Mouse (Mus musculus) lung, embryonic 16.5 days (tissue): ENCODE data around the gene Fgd2. TPM values are rescaled to one million over a fixed set of nuclear protein-coding genes. Genes with fewer than 3 reads are reported as not detected.

Experiments
- ATAC-seq: fragments of 200-750 bp; cut with Nextera tagmentation; 2 replicates; pipeline ENCODE4 v1.8.0; 2017; ENCODE audit warnings: low read depth, mild to moderate bottlenecking, moderate library complexity
- H3K27ac ChIP-seq: fragments of 300-500 bp; sonication (generic); 2 replicates; pipeline ENCODE4 v1.5.1; 2014; ENCODE audit warnings: mild to moderate bottlenecking, control low read depth, low read length
- H3K27me3 ChIP-seq: fragments of 300-500 bp; sonication (generic); 2 replicates; pipeline ENCODE4 v1.6.1; 2014; ENCODE audit warnings: low read depth, low read length, mixed read lengths; ENCODE audit not compliant: control insufficient read depth, insufficient read depth
- H3K36me3 ChIP-seq: fragments of 300-500 bp; sonication (generic); 2 replicates; pipeline ENCODE4 v1.6.1; 2014; ENCODE audit warnings: low read length; ENCODE audit not compliant: control insufficient read depth, insufficient read depth
- H3K4me1 ChIP-seq: fragments of 300-500 bp; sonication (generic); replicated peaks from 2 replicates; pipeline ENCODE4 v1.6.1; 2014; ENCODE audit warnings: low read length, mixed read lengths; ENCODE audit not compliant: control insufficient read depth, insufficient read depth
- H3K4me2 ChIP-seq: fragments of 300-500 bp; sonication (generic); 2 replicates; pipeline ENCODE4 v1.6.1; 2014; ENCODE audit warnings: low read depth, low read length, control low read depth
- H3K4me3 ChIP-seq: fragments of 300-500 bp; sonication (generic); 2 replicates; pipeline ENCODE4 v1.5.1; 2014; ENCODE audit warnings: mild to moderate bottlenecking, low read length, control low read depth
- H3K9ac ChIP-seq: fragments of 300-500 bp; sonication (generic); 2 replicates; pipeline ENCODE4 v1.6.1; 2014; ENCODE audit warnings: low read length, control low read depth
- H3K9me3 ChIP-seq: fragments of 300-500 bp; sonication (generic); 2 replicates; pipeline ENCODE4 v1.6.1; 2016; ENCODE audit warnings: low read length; ENCODE audit not compliant: control insufficient read depth
- WGBS: fragments of 180-500 bp; shearing (Covaris S2); extraction: QIAGEN DNeasy Blood & Tissue Kit; methylation state at CpG from one replicate; pipeline ENCODE4 v1.1.7; 2014; 5-methylcytosine and 5-hydroxymethylcytosine counted together
- polyA plus RNA-seq: library from polyadenylated mRNA; unstranded; fragments of >200 nt; fragmentation: Nextera tagmentation; extraction: Ambion mirVana; gene quantifications from 2 replicates; pipeline ENCODE4 v1.2.1, GENCODE M21; 2015

Gene Fgd2
- polyA plus RNA-seq, 1 experiment from 2014 or later = 21.7 TPM

DNA sequence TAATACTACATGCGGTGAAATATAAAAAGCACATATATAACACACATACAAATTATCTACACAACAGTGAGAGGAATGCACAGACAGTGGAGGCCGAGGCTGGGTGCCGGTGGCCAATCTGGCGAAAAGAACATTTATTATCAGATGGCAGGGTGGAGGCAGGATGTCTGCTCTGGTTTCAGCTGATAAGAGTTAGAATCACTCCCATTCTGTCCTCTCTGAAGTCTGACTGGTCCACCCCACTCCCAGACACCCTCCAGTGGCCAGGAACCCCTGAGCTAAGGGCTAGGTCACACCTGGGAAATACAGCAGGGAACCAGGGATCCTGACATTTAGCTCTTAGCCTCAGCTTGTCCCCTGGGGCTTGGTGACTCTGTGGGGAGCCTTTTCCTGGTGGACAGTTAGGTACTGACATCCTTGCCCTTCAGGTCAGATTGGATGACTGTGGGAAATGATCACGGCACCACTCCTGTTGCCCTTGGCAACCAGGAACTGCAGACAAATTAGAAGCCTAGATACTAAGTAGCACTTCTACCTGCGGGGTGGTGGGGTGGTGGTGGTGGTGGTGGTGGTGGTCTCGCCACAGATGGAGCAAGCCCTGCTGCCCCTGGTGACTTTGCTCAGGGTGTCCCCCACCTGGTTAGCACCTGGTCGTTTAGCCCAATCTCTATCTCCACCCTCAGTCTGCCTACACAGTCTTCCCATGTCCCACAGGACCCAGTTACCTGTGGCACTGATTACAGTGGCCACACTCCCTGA is 40.7 kb upstream of the Fgd2 start:
- 0 out of 2 replicates have a peak, but pooled peaks cover 2% of the 10 kb centered on the region for H3K4me1 ChIP-seq
- no peaks in the 10 kb centered on the region for H3K9me3 ChIP-seq
- H3K27me3 ChIP-seq = peaks cover 14% of the 10 kb centered on the region; the same call in 1 of the 2 replicates
- WGBS = 47% methylated on average over 8 of the region's 8 CpGs
- no peak overlapping the region for H3K9ac ChIP-seq
- no peaks in the 10 kb centered on the region for H3K36me3 ChIP-seq
- H3K4me3 ChIP-seq = no peak overlapping the region
- no peak for ATAC-seq
- no peak overlapping the region for H3K4me2 ChIP-seq
- H3K27ac ChIP-seq = no peak overlapping the region

DNA sequence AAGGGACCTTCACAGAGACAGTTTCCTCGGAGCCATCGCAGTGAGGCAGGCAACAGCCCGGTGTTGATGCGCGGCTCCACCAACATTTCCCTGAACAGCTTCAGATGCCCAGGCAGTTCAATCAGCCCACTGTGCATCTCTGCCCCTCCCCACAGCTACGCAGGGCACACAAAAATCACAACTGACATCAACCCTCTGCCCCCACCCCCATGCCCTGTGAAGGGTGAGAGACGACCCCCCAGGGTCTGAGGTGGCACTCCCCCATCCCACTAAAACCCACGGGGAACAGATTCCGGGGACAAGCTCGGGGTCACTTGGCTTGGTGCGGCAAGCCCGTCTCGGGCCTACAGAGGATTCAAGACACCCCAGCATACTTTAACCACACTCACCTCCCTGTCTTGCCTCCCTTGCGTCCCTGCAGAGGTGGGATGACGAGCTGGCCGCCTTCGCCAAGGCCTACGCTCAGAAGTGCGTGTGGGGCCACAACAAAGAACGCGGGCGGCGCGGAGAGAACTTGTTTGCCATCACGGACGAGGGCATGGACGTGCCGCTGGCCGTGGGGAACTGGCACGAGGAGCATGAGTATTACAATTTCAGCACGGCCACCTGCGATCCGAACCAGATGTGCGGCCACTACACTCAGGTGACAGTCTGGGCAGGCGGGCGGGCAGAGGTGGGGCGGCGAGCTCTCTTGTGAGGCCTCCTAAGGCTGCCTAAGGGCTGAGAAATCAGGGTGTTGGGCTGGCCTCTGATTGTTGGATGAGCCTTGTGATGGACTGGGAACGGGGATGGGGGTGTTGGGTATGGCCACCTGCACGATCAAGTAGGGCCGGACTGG is 38.7 kb upstream of the Fgd2 start:
- WGBS = 20% methylated on average over 41 of the region's 41 CpGs
- H3K4me2 ChIP-seq = peak overlapping the region; percentile 45
- peaks cover 14% of the 10 kb centered on the region; the same call in 1 of the 2 replicates for H3K27me3 ChIP-seq
- H3K4me1 ChIP-seq = peaks cover 9% of the 10 kb centered on the region; the same call in 1 of the 2 replicates
- no peak overlapping the region for H3K27ac ChIP-seq
- H3K36me3 ChIP-seq = no peaks in the 10 kb centered on the region
- H3K9ac ChIP-seq = 0 out of 2 replicates have a peak overlapping the region, but pooled peaks have one; percentile 11
- H3K4me3 ChIP-seq = peak overlapping the region; percentile 8; the same call in 1 of the 2 replicates
- H3K9me3 ChIP-seq = no peaks in the 10 kb centered on the region
- peak; percentile 53; the same call in 1 of the 2 replicates for ATAC-seq

DNA sequence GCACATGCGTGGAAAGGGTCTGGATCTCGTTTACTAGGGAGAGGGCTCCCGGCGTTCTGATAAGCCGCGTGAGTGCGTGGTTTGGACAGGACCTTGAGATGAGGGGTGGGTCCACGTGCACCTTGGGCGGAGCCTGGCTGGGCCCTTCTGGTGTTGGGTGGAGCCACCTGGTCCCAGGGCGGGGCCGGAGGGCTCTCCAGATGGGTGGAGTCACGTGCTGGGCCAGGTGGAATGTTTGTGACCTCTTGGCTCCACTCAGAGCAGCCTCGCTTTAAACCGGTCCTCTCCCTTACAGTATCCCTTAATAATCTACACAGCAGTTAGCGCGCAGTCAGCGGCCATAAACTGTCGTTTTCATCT is 38.1 kb upstream of the Fgd2 start:
- H3K9me3 ChIP-seq = no peaks in the 10 kb centered on the region
- ATAC-seq = peak; percentile 91
- H3K27me3 ChIP-seq = peaks cover 14% of the 10 kb centered on the region; the same call in 1 of the 2 replicates
- no peak overlapping the region for H3K27ac ChIP-seq
- peaks cover 9% of the 10 kb centered on the region; the same call in 1 of the 2 replicates for H3K4me1 ChIP-seq
- WGBS = 24% methylated on average over 18 of the region's 18 CpGs
- H3K9ac ChIP-seq = 0 out of 2 replicates have a peak overlapping the region, but pooled peaks have one; percentile 11
- no peaks in the 10 kb centered on the region for H3K36me3 ChIP-seq
- H3K4me2 ChIP-seq = peak overlapping the region; percentile 45
- H3K4me3 ChIP-seq = peak overlapping the region; percentile 8; the same call in 1 of the 2 replicates

DNA sequence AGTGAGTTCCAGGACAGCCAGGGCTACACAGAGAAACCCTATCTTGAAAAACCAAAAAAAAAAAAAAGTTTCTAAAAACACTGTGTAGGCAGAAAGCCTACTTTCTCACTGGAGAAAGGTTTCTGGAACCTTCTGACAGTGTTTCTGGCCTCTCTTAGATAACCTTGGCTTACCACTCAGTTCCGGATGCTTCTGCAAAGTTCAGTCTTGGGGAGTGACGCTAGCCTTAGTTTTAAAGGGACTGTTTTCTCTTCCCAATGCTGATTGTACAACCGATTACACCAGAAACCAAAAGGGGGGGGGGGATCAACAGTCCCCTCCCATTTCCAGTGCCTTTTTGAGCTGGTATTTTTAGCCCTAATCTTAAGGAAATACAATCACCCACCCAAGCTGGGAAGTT is 37.1 kb upstream of the Fgd2 start:
- H3K4me3 ChIP-seq = no peak overlapping the region
- peaks cover 9% of the 10 kb centered on the region; the same call in 1 of the 2 replicates for H3K4me1 ChIP-seq
- ATAC-seq = no peak
- H3K36me3 ChIP-seq = no peaks in the 10 kb centered on the region
- H3K4me2 ChIP-seq = no peak overlapping the region
- H3K27me3 ChIP-seq = peaks cover 14% of the 10 kb centered on the region; the same call in 1 of the 2 replicates
- H3K27ac ChIP-seq = no peak overlapping the region
- no peak overlapping the region for H3K9ac ChIP-seq
- 83% methylated on average over 3 of the region's 3 CpGs for WGBS
- no peaks in the 10 kb centered on the region for H3K9me3 ChIP-seq

DNA sequence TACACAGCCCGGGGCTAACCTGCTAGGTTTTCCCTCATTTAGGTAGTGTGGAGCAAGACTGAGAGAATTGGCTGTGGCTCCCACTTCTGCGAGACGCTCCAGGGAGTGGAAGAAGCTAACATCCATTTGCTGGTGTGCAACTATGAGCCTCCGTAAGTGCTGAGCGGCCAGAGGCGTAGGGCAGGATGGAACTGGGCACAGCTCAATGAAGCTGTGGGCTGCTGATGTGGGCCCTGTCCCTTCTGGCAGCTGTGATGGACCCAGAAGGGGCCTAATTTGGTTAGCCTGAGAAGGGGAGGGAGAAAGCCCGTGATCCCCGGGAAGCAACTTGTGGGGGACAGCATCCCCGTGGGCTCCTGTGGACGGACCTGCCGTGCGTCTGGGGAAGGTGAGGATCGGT is 34.9 kb upstream of the Fgd2 start:
- Histone ChIP-seq H3K36me3 (peaks cover 3% of the 10 kb centered on the region; the same call in 1 of the 2 replicates), H3K4me3 (no peak overlapping the region), H3K27me3 (peaks cover 14% of the 10 kb centered on the region; the same call in 1 of the 2 replicates), H3K4me2 (no peak overlapping the region), H3K9ac (no peak overlapping the region), H3K27ac (no peak overlapping the region), H3K4me1 (peaks cover 9% of the 10 kb centered on the region; the same call in 1 of the 2 replicates), H3K9me3 (no peaks in the 10 kb centered on the region)
- ATAC-seq = no peak
- WGBS = 75% methylated on average over 13 of the region's 13 CpGs

DNA sequence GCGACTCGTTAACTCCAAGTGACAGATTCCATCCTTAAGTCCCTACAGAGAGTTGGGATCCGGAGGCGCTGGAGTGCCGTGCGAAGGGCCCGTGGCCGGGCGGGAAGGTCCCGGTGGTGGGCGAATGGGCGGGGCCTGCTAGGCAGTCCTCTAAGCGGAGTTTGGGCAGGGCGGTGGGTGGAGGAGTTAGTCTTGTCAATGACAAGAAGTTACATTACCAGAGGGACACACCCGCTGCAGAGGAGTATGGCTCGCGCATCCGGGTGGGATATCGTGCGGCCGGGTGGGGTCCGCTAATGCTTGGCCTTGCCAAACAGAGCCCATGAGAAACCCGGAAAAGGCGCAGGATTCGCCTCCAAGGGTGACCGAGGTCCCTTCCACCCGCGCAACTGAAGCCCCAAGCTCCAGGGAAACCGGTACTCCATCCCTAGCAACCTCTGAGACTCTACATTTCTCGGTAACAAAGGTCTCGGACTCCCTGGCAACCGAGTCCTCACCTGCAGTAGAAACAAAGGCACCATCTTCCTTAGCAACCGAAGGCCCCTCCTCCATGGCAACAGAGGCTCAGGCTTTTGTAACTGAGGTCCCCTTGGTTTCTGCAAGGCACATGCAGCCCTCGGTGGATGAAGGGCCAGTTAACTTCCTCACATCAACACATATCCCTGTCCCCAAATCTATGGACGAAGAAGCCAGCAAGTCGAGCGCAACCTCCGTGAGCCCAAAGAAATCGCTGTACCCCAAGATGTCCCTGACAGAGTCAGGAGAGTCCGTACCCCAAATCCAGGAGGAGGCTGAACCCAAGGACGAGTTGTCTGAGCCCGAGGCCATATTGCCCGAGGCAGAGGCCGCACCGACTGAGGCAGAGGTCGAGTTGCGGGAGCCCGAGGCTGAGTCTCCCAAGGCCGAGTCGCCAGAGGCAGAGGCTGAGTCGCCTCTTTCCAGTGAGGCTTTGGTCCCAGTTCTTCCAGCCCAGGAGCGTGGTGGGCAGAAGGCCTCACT is 33.9 kb upstream of the Fgd2 start:
- peaks cover 9% of the 10 kb centered on the region; the same call in 1 of the 2 replicates for H3K27me3 ChIP-seq
- H3K27ac ChIP-seq = no peak overlapping the region
- H3K9me3 ChIP-seq = no peaks in the 10 kb centered on the region
- 21% methylated on average over 52 of the region's 52 CpGs for WGBS
- H3K4me3 ChIP-seq = peak overlapping the region; percentile 34
- peak; percentile 26; the same call in 1 of the 2 replicates for ATAC-seq
- peak overlapping the region; percentile 32; the same call in 1 of the 2 replicates for H3K9ac ChIP-seq
- peaks cover 9% of the 10 kb centered on the region; the same call in 1 of the 2 replicates for H3K4me1 ChIP-seq
- H3K36me3 ChIP-seq = peaks cover 8% of the 10 kb centered on the region
- peak overlapping the region; percentile 57 for H3K4me2 ChIP-seq

DNA sequence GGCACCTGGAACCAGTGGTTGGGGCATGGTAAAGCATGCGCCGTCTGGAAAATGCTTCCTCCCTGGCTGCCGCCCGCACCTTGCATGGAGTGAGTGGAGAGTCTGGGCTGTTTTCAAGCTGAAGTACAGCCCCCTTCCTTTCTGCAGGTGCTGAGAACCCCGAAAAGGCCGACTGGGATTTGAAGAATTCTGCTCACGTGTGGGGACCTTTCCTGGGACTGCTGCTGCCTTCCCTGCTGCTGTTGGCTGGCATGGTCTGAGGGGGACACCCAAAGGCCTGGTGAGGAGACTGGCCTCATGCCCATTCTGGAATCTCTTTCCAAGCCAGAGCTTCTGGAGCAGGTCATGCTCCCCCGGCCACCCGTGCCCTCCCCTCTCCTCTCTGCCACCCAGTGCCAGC is 33.0 kb upstream of the Fgd2 start:
- Histone ChIP-seq H3K4me2 (no peak overlapping the region), H3K4me3 (no peak overlapping the region), H3K27me3 (peaks cover 2% of the 10 kb centered on the region; the same call in 1 of the 2 replicates), H3K9me3 (no peaks in the 10 kb centered on the region), H3K4me1 (peaks cover 9% of the 10 kb centered on the region; the same call in 1 of the 2 replicates), H3K9ac (no peak overlapping the region), H3K36me3 (peaks cover 16% of the 10 kb centered on the region), H3K27ac (no peak overlapping the region)
- 79% methylated on average over 9 of the region's 9 CpGs for WGBS
- ATAC-seq = no peak

DNA sequence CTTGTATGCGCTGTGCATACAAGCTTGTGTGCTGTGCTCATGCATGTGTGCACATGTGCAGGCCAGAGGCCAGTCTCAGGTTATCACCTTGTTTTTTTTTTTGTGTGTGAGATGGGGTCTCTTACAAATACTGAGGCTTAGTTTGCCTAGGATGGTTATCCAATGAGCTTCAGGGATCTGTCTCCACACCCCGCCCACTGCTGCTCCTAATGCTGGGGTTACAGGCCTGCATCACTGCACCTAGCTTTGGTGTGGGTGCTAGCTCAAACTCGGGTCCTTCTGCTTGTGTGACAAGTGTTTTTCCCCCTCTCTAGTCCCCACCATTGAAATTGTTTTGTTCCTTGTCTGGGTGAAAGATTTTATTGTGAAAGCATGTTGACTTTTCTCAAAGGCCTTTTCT is 30.5 kb upstream of the Fgd2 start:
- peaks cover 7% of the 10 kb centered on the region; the same call in 1 of the 2 replicates for H3K4me1 ChIP-seq
- ATAC-seq = no peak
- H3K9me3 ChIP-seq = no peaks in the 10 kb centered on the region
- WGBS = 78% methylated on average over 3 of the region's 3 CpGs
- no peaks in the 10 kb centered on the region for H3K27me3 ChIP-seq
- no peak overlapping the region for H3K9ac ChIP-seq
- no peak overlapping the region for H3K4me3 ChIP-seq
- H3K4me2 ChIP-seq = no peak overlapping the region
- H3K36me3 ChIP-seq = peaks cover 31% of the 10 kb centered on the region
- H3K27ac ChIP-seq = no peak overlapping the region
